Comparison of ENCODE assay signal across 1 mouse cellular context in the genomic region with DNA sequence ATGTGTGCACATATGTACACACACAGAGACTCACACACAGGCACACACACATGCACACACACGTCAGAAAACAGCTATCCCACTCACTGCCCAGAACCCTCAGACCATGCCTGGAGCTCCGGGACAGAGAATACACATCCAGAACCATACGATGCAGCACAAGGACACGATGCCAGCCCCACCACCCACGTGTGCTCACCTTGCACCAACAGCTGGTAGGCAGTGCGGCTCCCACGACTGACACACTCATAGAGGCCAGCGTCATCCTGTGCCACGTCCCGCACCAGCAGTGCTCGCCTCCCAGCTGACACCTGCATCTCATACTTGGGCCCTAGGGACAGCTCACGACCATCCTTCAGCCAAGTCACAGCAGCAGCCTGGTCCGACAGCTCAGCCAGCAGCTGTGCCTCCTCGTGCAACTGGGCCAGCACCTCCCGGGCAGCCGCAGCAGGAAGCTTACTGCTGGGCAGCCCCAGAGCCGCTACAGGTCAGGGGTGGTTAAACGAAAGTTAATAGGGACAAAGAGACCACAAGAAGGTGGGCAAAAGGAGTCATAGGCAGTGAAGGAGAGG.
TF ChIP-seq lines count a peak whose summit lies in the region.

No protein-coding gene starts in this region.

TF ChIP-seq in CH12.LX, 34 proteins besides CTCF, POLR2A, EP300 and RAD21 (continued from another document):
- TF ChIP-seq ZKSCAN1 (IDR thresholded peaks at IDR 0.05; ENCODE audit: borderline replicate concordance, low read depth, low read length) (no peak), UBTF (IDR thresholded peaks at IDR 0.05; ENCODE audit: low read depth, low read length) (peak; percentile 83; the same call in 1 of the 2 replicates), BHLHE40 (IDR thresholded peaks at IDR 0.05; ENCODE audit: low read depth, low read length) (peak; percentile 90), USF1 (IDR thresholded peaks at IDR 0.05; ENCODE audit: low read depth, low read length) (no peak), POLR2AphosphoS2 (IDR thresholded peaks at IDR 0.05; ENCODE audit: low read depth, low read length) (no peak), IRF4 (IDR thresholded peaks at IDR 0.05; ENCODE audit: low read depth, low read length) (0 out of 2 replicates have a peak, but pooled peaks have one; percentile 46), GABPA (IDR thresholded peaks at IDR 0.05; ENCODE audit: insufficient replicate concordance, low read depth, low read length) (no peak), MAX (IDR thresholded peaks at IDR 0.05; ENCODE audit: low read length) (peak; percentile 54; the same call in 1 of the 2 replicates), TBP (conservative IDR thresholded peaks at IDR 0.05; ENCODE audit: low read depth, low read length) (no peak), JUN (IDR thresholded peaks at IDR 0.05; ENCODE audit: insufficient read depth, low read depth, low read length) (no peak), ZMIZ1 (IDR thresholded peaks at IDR 0.05; ENCODE audit: low read depth, low read length) (peak; percentile 50; the same call in 1 of the 2 replicates), MAZ (IDR thresholded peaks at IDR 0.05; ENCODE audit: low read depth, low read length) (0 out of 2 replicates have a peak, but pooled peaks have one; percentile 0), NELFE (IDR thresholded peaks at IDR 0.05; ENCODE audit: low read depth, low read length) (no peak), JUND (conservative IDR thresholded peaks at IDR 0.05; ENCODE audit: low read depth, low read length) (no peak), E2F4 (IDR thresholded peaks at IDR 0.05; ENCODE audit: insufficient replicate concordance, low read depth, low read length) (no peak), ZC3H11A (IDR thresholded peaks at IDR 0.05; ENCODE audit: low read depth, low read length) (no peak), RCOR1 (conservative IDR thresholded peaks at IDR 0.05; ENCODE audit: low read depth, low read length) (no peak), ETS1 (conservative IDR thresholded peaks at IDR 0.05; ENCODE audit: low read depth, low read length) (peak; percentile 91), SMC3 (IDR thresholded peaks at IDR 0.05; ENCODE audit: low read depth, low read length) (no peak)
